Mouse (Mus musculus) forebrain, postnatal 0 days (tissue): ENCODE results near the gene Gfod2. TPM values are rescaled to one million over a fixed set of nuclear protein-coding genes. Genes with fewer than 3 reads are reported as not detected.
A peak's percentile ranks its signal among the peaks of the same experiment; 100 is the strongest.

ENCODE experiments used
- ATAC-seq: fragments of 200-750 bp; cut with Nextera tagmentation; 2 replicates; pipeline ENCODE4 v1.8.0; 2017; ENCODE audit warnings: mild to moderate bottlenecking, moderate library complexity
- DNase-seq: peaks from one replicate; pipeline ENCODE4 v3.0.0-alpha.2; 2015
- H3K27ac ChIP-seq: fragments of 300-500 bp; sonication (generic); 2 replicates; pipeline ENCODE4 v1.5.1; 2014; ENCODE audit warnings: low read depth, mild to moderate bottlenecking, antibody characterized with exemption, low read length, moderate library complexity, mixed read lengths
- H3K27me3 ChIP-seq: fragments of 300-500 bp; sonication (generic); 2 replicates; pipeline ENCODE4 v1.6.1; 2014; ENCODE audit warnings: mild to moderate bottlenecking, low read length, mixed read lengths; ENCODE audit not compliant: insufficient read depth
- H3K36me3 ChIP-seq: fragments of 300-500 bp; sonication (generic); 2 replicates; pipeline ENCODE4 v1.6.1; 2014; ENCODE audit warnings: mild to moderate bottlenecking, moderate library complexity; ENCODE audit not compliant: insufficient read depth
- H3K4me1 ChIP-seq: fragments of 300-500 bp; sonication (generic); 2 replicates; pipeline ENCODE4 v1.6.1; 2014; ENCODE audit warnings: antibody characterized with exemption; ENCODE audit not compliant: insufficient read depth
- H3K4me2 ChIP-seq: fragments of 300-500 bp; sonication (generic); 2 replicates; pipeline ENCODE4 v1.6.1; 2014; ENCODE audit warnings: low read depth, mild to moderate bottlenecking, moderate library complexity
- H3K4me3 ChIP-seq: fragments of 300-500 bp; sonication (generic); 2 replicates; pipeline ENCODE4 v1.5.1; 2014; ENCODE audit warnings: low read depth, low read length, mixed read lengths
- H3K9ac ChIP-seq: fragments of 300-500 bp; sonication (generic); 2 replicates; pipeline ENCODE4 v1.6.1; 2014; ENCODE audit warnings: mild to moderate bottlenecking
- H3K9me3 ChIP-seq: fragments of 300-500 bp; sonication (generic); 2 replicates; pipeline ENCODE4 v1.6.1; 2016; ENCODE audit warnings: low read length
- CTCF ChIP-seq: sonication (generic); IDR thresholded peaks from 2 replicates; pipeline ENCODE4 v1.5.1; 2016; ENCODE audit warnings: antibody characterized with exemption, control low read depth, low read depth
- WGBS: fragments of 180-500 bp; shearing (Covaris S2); extraction: QIAGEN DNeasy Blood & Tissue Kit; methylation state at CpG from one replicate; pipeline ENCODE4 v1.1.7; 2014; 5-methylcytosine and 5-hydroxymethylcytosine counted together
- polyA plus RNA-seq: library from polyadenylated mRNA; unstranded; fragments of >200 nt; fragmentation: Nextera tagmentation; extraction: Ambion mirVana; gene quantifications from 2 replicates; pipeline ENCODE4 v1.2.1, GENCODE M21; 2015
- total RNA-seq: library from RNA; depleted of rRNA; stranded (reverse); fragments of >200 nt; gene quantifications from 2 replicates; pipeline ENCODE4 v1.2.3, GENCODE M21; 2014

The Gfod2 gene
- total and polyA plus RNA-seq, 2 experiments from 2014 or later: 51.2 to 71.2 TPM

DNA sequence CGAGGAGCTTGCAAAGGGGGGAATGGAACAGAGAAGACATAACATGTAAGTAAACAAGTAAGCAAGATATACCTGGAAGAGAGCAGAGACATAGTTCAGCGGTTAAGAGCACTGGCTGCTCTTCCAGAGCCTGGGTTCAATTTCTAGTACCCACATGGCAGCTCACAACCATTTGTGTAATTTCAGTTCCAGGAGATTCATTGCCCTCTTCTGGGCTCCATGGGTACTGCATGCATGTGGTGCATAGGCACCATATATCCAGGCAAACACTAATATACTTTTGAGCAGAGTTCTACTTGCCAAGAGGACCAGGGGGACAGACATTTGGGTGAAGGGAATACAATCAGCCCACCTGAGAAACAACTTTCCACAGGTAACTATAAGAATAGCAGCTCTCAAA is 29.8 kb upstream of the Gfod2 start:
- Histone ChIP-seq H3K9ac (no peak overlapping the region), H3K27ac (no peak overlapping the region), H3K4me1 (no peaks in the 10 kb centered on the region), H3K4me3 (no peak overlapping the region), H3K9me3 (no peaks in the 10 kb centered on the region), H3K27me3 (no peaks in the 10 kb centered on the region), H3K4me2 (no peak overlapping the region), H3K36me3 (peaks cover 11% of the 10 kb centered on the region)
- 95% methylated on average over 2 of the region's 2 CpGs for WGBS
- DNase-seq (peak; percentile 47), ATAC-seq (no peak)
- peak; percentile 69 for TF ChIP-seq CTCF

GRCm38 (mm10) chr8:105780298-105780697 is 21.8 kb upstream of the Gfod2 start:
- Histone ChIP-seq H3K9ac (no peak overlapping the region), H3K4me2 (no peak overlapping the region), H3K9me3 (no peaks in the 10 kb centered on the region), H3K4me1 (no peaks in the 10 kb centered on the region), H3K27ac (no peak overlapping the region), H3K4me3 (no peak overlapping the region), H3K27me3 (no peaks in the 10 kb centered on the region), H3K36me3 (peaks cover 61% of the 10 kb centered on the region)
- ATAC-seq (no peak), DNase-seq (no peak)
- WGBS: 93% methylated on average over 5 of the region's 5 CpGs
- no peak for TF ChIP-seq CTCF

DNA sequence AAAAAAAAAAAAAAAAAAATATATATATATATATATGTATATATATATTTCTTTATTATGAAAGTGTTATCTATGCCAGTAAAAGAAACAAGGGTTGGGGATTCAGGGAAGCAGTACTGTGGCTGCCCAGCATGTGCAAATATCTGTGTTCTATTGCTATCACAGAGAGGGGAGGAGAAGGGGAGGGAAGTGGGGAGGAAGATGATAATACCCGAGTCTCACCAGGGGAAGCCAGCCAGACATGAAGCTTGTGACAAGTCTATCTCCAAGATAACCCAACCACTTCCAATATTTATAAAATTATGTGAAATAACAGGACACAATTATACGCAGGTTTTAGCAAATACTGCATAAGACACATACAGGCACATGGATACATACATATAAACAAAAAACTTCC is 19.4 kb upstream of the Gfod2 start:
- Histone ChIP-seq H3K27ac (no peak overlapping the region), H3K9me3 (no peaks in the 10 kb centered on the region), H3K9ac (no peak overlapping the region), H3K36me3 (peaks cover 81% of the 10 kb centered on the region), H3K4me2 (no peak overlapping the region), H3K4me1 (no peaks in the 10 kb centered on the region), H3K4me3 (no peak overlapping the region), H3K27me3 (no peaks in the 10 kb centered on the region)
- ATAC-seq: no peak
- WGBS: 93% methylated on average over 2 of the region's 2 CpGs
- no peak for DNase-seq
- no peak for TF ChIP-seq CTCF

GRCm38 (mm10) chr8:105774498-105774897 is 16.0 kb upstream of the Gfod2 start:
- DNase-seq: no peak
- H3K9ac ChIP-seq: no peak overlapping the region
- H3K4me1 ChIP-seq: no peaks in the 10 kb centered on the region
- no peak overlapping the region for H3K4me2 ChIP-seq
- H3K27ac ChIP-seq: no peak overlapping the region
- no peaks in the 10 kb centered on the region for H3K27me3 ChIP-seq
- no peak overlapping the region for H3K4me3 ChIP-seq
- H3K36me3 ChIP-seq: peaks cover 88% of the 10 kb centered on the region
- TF ChIP-seq CTCF: no peak
- no peaks in the 10 kb centered on the region for H3K9me3 ChIP-seq
- no peak for ATAC-seq
- WGBS: 91% methylated on average over 5 of the region's 5 CpGs

DNA sequence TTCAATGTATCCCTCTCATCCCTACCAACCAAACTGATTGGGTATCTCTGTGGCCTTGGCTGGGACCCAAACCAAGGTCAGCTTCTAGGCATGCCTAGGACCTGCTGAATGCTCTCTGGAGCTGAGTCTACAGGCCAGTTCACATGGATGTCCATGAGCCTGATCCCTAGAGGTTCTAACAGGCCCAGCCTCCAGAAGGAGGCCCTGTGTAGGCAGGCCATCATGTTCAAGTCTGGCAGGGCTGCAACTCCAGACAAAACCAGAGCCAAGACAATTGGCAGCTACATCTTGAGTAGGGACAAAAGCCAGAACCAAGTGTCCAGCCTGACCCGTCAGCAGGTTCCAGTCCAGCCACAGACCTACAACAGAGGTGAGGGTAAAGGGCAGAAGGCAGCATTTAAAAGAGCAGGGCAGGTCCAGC is 15.0 kb upstream of the Gfod2 start:
- no peak for ATAC-seq
- H3K36me3 ChIP-seq: peaks cover 90% of the 10 kb centered on the region
- no peak for DNase-seq
- H3K4me1 ChIP-seq: no peaks in the 10 kb centered on the region
- no peaks in the 10 kb centered on the region for H3K9me3 ChIP-seq
- TF ChIP-seq CTCF: no peak
- H3K27me3 ChIP-seq: no peaks in the 10 kb centered on the region
- no peak overlapping the region for H3K4me3 ChIP-seq
- whole genome bisulfite sequencing: 93% methylated on average over 1 of the region's 1 CpGs
- H3K9ac ChIP-seq: no peak overlapping the region
- no peak overlapping the region for H3K27ac ChIP-seq
- no peak overlapping the region for H3K4me2 ChIP-seq

GRCm38 (mm10) chr8:105771398-105772175 is 13.1 kb upstream of the Gfod2 start:
- no peak for TF ChIP-seq CTCF

GRCm38 (mm10) chr8:105770609-105771008 is 12.1 kb upstream of the Gfod2 start:
- peaks cover 70% of the 10 kb centered on the region for H3K36me3 ChIP-seq
- DNase-seq (no peak), ATAC-seq (no peak; the same call in 1 of the 2 replicates)
- no peak overlapping the region for H3K27ac ChIP-seq
- peak; percentile 71 for TF ChIP-seq CTCF
- H3K4me1 ChIP-seq: no peaks in the 10 kb centered on the region
- H3K27me3 ChIP-seq: no peaks in the 10 kb centered on the region
- no peak overlapping the region for H3K4me3 ChIP-seq
- no peak overlapping the region for H3K4me2 ChIP-seq
- H3K9me3 ChIP-seq: no peaks in the 10 kb centered on the region
- H3K9ac ChIP-seq: no peak overlapping the region
- 56% methylated on average over 1 of the region's 1 CpGs for WGBS

More at GRCm38 (mm10) chr8:105771398-105772175, 13.1 kb upstream of the Gfod2 start:
- Histone ChIP-seq H3K36me3 (peaks cover 79% of the 10 kb centered on the region), H3K4me1 (no peaks in the 10 kb centered on the region), H3K9ac (no peak overlapping the region), H3K27ac (no peak overlapping the region), H3K4me2 (no peak overlapping the region), H3K27me3 (no peaks in the 10 kb centered on the region), H3K9me3 (no peaks in the 10 kb centered on the region), H3K4me3 (no peak overlapping the region)
- WGBS: 93% methylated on average over 12 of the region's 12 CpGs
- DNase-seq (no peak), ATAC-seq (no peak)
